Mouse (Mus musculus): ENCODE measurements at regions not wholly inside any gene's neighbourhood (a gene's known extent, or its start where the extent isn't known, plus 50 kb on each side); places are given as distances from the start of the nearest gene placed in this dataset.

- 88% methylated on average over 2 of the region's 2 CpGs for WGBS
- Histone ChIP-seq H3K4me1 (peaks cover 3% of the 10 kb centered on the region; the same call in 1 of the 2 replicates), H3K9ac (no peak overlapping the region), H3K4me3 (replicated peaks) (no peak overlapping the region), H3K36me3 (no peaks in the 10 kb centered on the region), H3K9me3 (replicated peaks) (no peaks in the 10 kb centered on the region), H3K4me2 (no peak overlapping the region), H3K27ac (no peak overlapping the region), H3K27me3 (no peaks in the 10 kb centered on the region)
- no peak for ATAC-seq (replicated peaks; ENCODE audit: low FRiP score)
These were observed 234.8 kb downstream of the Fam84b start for GRCm38 (mm10) chr15:60618801-60619200.

GRCm38 (mm10) chr15:60617371-60617770, 236.2 kb downstream of the Fam84b start:
- Histone ChIP-seq H3K4me2 (no peak overlapping the region), H3K36me3 (no peaks in the 10 kb centered on the region), H3K9ac (no peak overlapping the region), H3K27ac (no peak overlapping the region), H3K4me1 (peaks cover 3% of the 10 kb centered on the region; the same call in 1 of the 2 replicates), H3K4me3 (replicated peaks) (no peak overlapping the region), H3K9me3 (replicated peaks) (no peaks in the 10 kb centered on the region), H3K27me3 (no peaks in the 10 kb centered on the region)
- WGBS = 52% methylated on average over 2 of the region's 2 CpGs
- no peak for ATAC-seq (replicated peaks; ENCODE audit: low FRiP score)

- no peak overlapping the region for H3K4me2 ChIP-seq
- no peaks in the 10 kb centered on the region for H3K9me3 ChIP-seq (replicated peaks)
- H3K4me3 ChIP-seq (replicated peaks) = no peak overlapping the region
- no peak overlapping the region for H3K27ac ChIP-seq
- H3K4me1 ChIP-seq = no peaks in the 10 kb centered on the region
- no peaks in the 10 kb centered on the region for H3K27me3 ChIP-seq
- no peak overlapping the region for H3K9ac ChIP-seq
- no peaks in the 10 kb centered on the region for H3K36me3 ChIP-seq
- ATAC-seq (replicated peaks; ENCODE audit: low FRiP score) = no peak
These were observed 251.7 kb downstream of the Fam84b start for GRCm38 (mm10) chr15:60601885-60602284.

GRCm38 (mm10) chr15:60577084-60577483, 276.5 kb downstream of the Fam84b start:
- Histone ChIP-seq H3K27ac (no peak overlapping the region), H3K4me1 (no peaks in the 10 kb centered on the region), H3K36me3 (no peaks in the 10 kb centered on the region), H3K4me3 (replicated peaks) (no peak overlapping the region), H3K9me3 (replicated peaks) (no peaks in the 10 kb centered on the region), H3K27me3 (no peaks in the 10 kb centered on the region), H3K4me2 (no peak overlapping the region), H3K9ac (no peak overlapping the region)
- 76% methylated on average over 5 of the region's 5 CpGs for WGBS
- ATAC-seq (replicated peaks; ENCODE audit: low FRiP score) = no peak

- ATAC-seq (replicated peaks; ENCODE audit: low FRiP score) = no peak
- no peaks in the 10 kb centered on the region for H3K27me3 ChIP-seq
- H3K9ac ChIP-seq = no peak overlapping the region
- no peaks in the 10 kb centered on the region for H3K4me1 ChIP-seq
- no peak overlapping the region for H3K4me3 ChIP-seq (replicated peaks)
- no peak overlapping the region for H3K4me2 ChIP-seq
- H3K27ac ChIP-seq = no peak overlapping the region
- H3K36me3 ChIP-seq = no peaks in the 10 kb centered on the region
- 83% methylated on average over 3 of the region's 3 CpGs for WGBS
- no peaks in the 10 kb centered on the region for H3K9me3 ChIP-seq (replicated peaks)
These were observed 287.3 kb downstream of the Fam84b start for GRCm38 (mm10) chr15:60566267-60566666.

- Histone ChIP-seq H3K27ac (no peak overlapping the region), H3K9me3 (replicated peaks) (no peaks in the 10 kb centered on the region)
- ATAC-seq (replicated peaks; ENCODE audit: low FRiP score) = no peak
These were observed 288.6 kb downstream of the Fam84b start for GRCm38 (mm10) chr15:60565017-60565416.

GRCm38 (mm10) chr15:60560641-60561040, 292.9 kb downstream of the Fam84b start:
- H3K9ac ChIP-seq = no peak overlapping the region
- H3K36me3 ChIP-seq = no peaks in the 10 kb centered on the region
- ATAC-seq (replicated peaks; ENCODE audit: low FRiP score) = no peak
- H3K27me3 ChIP-seq = no peaks in the 10 kb centered on the region
- H3K27ac ChIP-seq = no peak overlapping the region
- 88% methylated on average over 1 of the region's 1 CpGs for WGBS
- no peaks in the 10 kb centered on the region for H3K4me1 ChIP-seq
- H3K4me2 ChIP-seq = no peak overlapping the region
- H3K4me3 ChIP-seq (replicated peaks) = no peak overlapping the region
- H3K9me3 ChIP-seq (replicated peaks) = no peaks in the 10 kb centered on the region

More at GRCm38 (mm10) chr15:60565017-60565416, 288.6 kb downstream of the Fam84b start:
- H3K4me3 ChIP-seq (replicated peaks) = no peak overlapping the region
- H3K27me3 ChIP-seq = no peaks in the 10 kb centered on the region
- no peaks in the 10 kb centered on the region for H3K4me1 ChIP-seq
- WGBS = 24% methylated on average over 2 of the region's 2 CpGs
- H3K4me2 ChIP-seq = no peak overlapping the region
- H3K36me3 ChIP-seq = no peaks in the 10 kb centered on the region
- H3K9ac ChIP-seq = no peak overlapping the region

GRCm38 (mm10) chr15:60555691-60556090, 297.9 kb downstream of the Fam84b start:
- Histone ChIP-seq H3K9ac (no peak overlapping the region), H3K36me3 (no peaks in the 10 kb centered on the region), H3K4me3 (replicated peaks) (no peak overlapping the region), H3K27me3 (no peaks in the 10 kb centered on the region), H3K4me1 (no peaks in the 10 kb centered on the region), H3K9me3 (replicated peaks) (no peaks in the 10 kb centered on the region), H3K27ac (no peak overlapping the region), H3K4me2 (no peak overlapping the region)
- 80% methylated on average over 2 of the region's 2 CpGs for WGBS
- ATAC-seq (replicated peaks; ENCODE audit: low FRiP score) = no peak

GRCm38 (mm10) chr15:60554587-60554986, 299.0 kb downstream of the Fam84b start:
- Histone ChIP-seq H3K4me3 (replicated peaks) (no peak overlapping the region), H3K9ac (no peak overlapping the region), H3K27ac (no peak overlapping the region), H3K9me3 (replicated peaks) (no peaks in the 10 kb centered on the region), H3K4me2 (no peak overlapping the region), H3K4me1 (no peaks in the 10 kb centered on the region), H3K36me3 (no peaks in the 10 kb centered on the region), H3K27me3 (no peaks in the 10 kb centered on the region)
- no peak for ATAC-seq (replicated peaks; ENCODE audit: low FRiP score)
- WGBS = 31% methylated on average over 1 of the region's 1 CpGs

- H3K27me3 ChIP-seq = no peaks in the 10 kb centered on the region
- no peak for ATAC-seq (replicated peaks; ENCODE audit: low FRiP score)
- no peak overlapping the region for H3K27ac ChIP-seq
- H3K9ac ChIP-seq = no peak overlapping the region
- no peaks in the 10 kb centered on the region for H3K4me1 ChIP-seq
- no peaks in the 10 kb centered on the region for H3K36me3 ChIP-seq
- no peak overlapping the region for H3K4me2 ChIP-seq
- H3K4me3 ChIP-seq (replicated peaks) = no peak overlapping the region
- no peaks in the 10 kb centered on the region for H3K9me3 ChIP-seq (replicated peaks)
- 88% methylated on average over 7 of the region's 7 CpGs for WGBS
These were observed 305.5 kb downstream of the Fam84b start for GRCm38 (mm10) chr15:60548045-60548444.

GRCm38 (mm10) chr15:60537191-60537590, 316.4 kb downstream of the Fam84b start:
- Histone ChIP-seq H3K27me3 (no peaks in the 10 kb centered on the region), H3K4me3 (replicated peaks) (no peak overlapping the region), H3K9me3 (replicated peaks) (no peaks in the 10 kb centered on the region), H3K9ac (no peak overlapping the region), H3K27ac (no peak overlapping the region), H3K4me2 (no peak overlapping the region), H3K36me3 (no peaks in the 10 kb centered on the region), H3K4me1 (no peaks in the 10 kb centered on the region)
- ATAC-seq (replicated peaks; ENCODE audit: low FRiP score) = no peak
- WGBS = 78% methylated on average over 4 of the region's 4 CpGs

GRCm38 (mm10) chr15:60534701-60535100, 318.9 kb downstream of the Fam84b start:
- no peak overlapping the region for H3K4me2 ChIP-seq
- no peaks in the 10 kb centered on the region for H3K36me3 ChIP-seq
- H3K9ac ChIP-seq = no peak overlapping the region
- H3K27me3 ChIP-seq = no peaks in the 10 kb centered on the region
- no peak overlapping the region for H3K4me3 ChIP-seq (replicated peaks)
- H3K4me1 ChIP-seq = no peaks in the 10 kb centered on the region
- H3K27ac ChIP-seq = no peak overlapping the region
- H3K9me3 ChIP-seq (replicated peaks) = no peaks in the 10 kb centered on the region
- no peak for ATAC-seq (replicated peaks; ENCODE audit: low FRiP score)
- 81% methylated on average over 9 of the region's 9 CpGs for WGBS

GRCm38 (mm10) chr15:60516810-60517209, 336.8 kb downstream of the Fam84b start:
- H3K27ac ChIP-seq = no peak overlapping the region

More at GRCm38 (mm10) chr15:60516810-60517209, 336.8 kb downstream of the Fam84b start:
- Histone ChIP-seq H3K36me3 (no peaks in the 10 kb centered on the region), H3K9me3 (replicated peaks) (no peaks in the 10 kb centered on the region), H3K4me3 (replicated peaks) (no peak overlapping the region), H3K9ac (no peak overlapping the region), H3K4me1 (no peaks in the 10 kb centered on the region), H3K27me3 (no peaks in the 10 kb centered on the region), H3K4me2 (no peak overlapping the region)
- WGBS = 87% methylated on average over 2 of the region's 2 CpGs
- no peak for ATAC-seq (replicated peaks; ENCODE audit: low FRiP score)

Measured in kidney, embryonic 15.5 days (tissue).